Mouse (Mus musculus): ENCODE data around the gene Farp1. TPM values are rescaled to one million over a fixed set of nuclear protein-coding genes. Genes with fewer than 3 reads are reported as not detected.

The Farp1 gene
- polyA plus RNA-seq, 1 experiment: 29.2 TPM

GRCm38 (mm10) chr14:121097640-121098435 is 62.8 kb downstream of the Farp1 start:
- no peak for TF ChIP-seq CTCF (IDR thresholded peaks at IDR 0.05; ENCODE audit: low read depth, low read length)
- no peak for TF ChIP-seq POLR2A (IDR thresholded peaks at IDR 0.05; ENCODE audit: insufficient read depth, low read length)
- TF ChIP-seq EP300 (IDR thresholded peaks at IDR 0.05; ENCODE audit: insufficient read depth, low read depth, low read length): no peak
- H3K4me1 ChIP-seq (ENCODE audit: control insufficient read depth, insufficient read depth, low read length): peaks cover 1% of the 10 kb centered on the region

GRCm38 (mm10) chr14:121099120-121099519 is 64.1 kb downstream of the Farp1 start:
- Histone ChIP-seq H3K9ac (ENCODE audit: low read depth, poor library complexity, severe bottlenecking) (no peak overlapping the region), H3K4me1 (ENCODE audit: control insufficient read depth, insufficient read depth, low read length) (no peaks in the 10 kb centered on the region), H3K27ac (ENCODE audit: insufficient read depth, low read length) (no peak overlapping the region), H3K9me3 (replicated peaks; ENCODE audit: control insufficient read depth, insufficient read depth, low read length, poor library complexity, severe bottlenecking) (no peaks in the 10 kb centered on the region), H3K27me3 (ENCODE audit: control insufficient read depth, insufficient read depth, low read length, poor library complexity, severe bottlenecking) (no peaks in the 10 kb centered on the region), H3K36me3 (ENCODE audit: control insufficient read depth, insufficient read depth, low read length, poor library complexity, severe bottlenecking) (no peaks in the 10 kb centered on the region), H3K4me3 (ENCODE audit: low read depth, low read length) (no peak overlapping the region)
- TF ChIP-seq POLR2A (IDR thresholded peaks at IDR 0.05; ENCODE audit: insufficient read depth, low read length) (no peak), EP300 (IDR thresholded peaks at IDR 0.05; ENCODE audit: insufficient read depth, low read depth, low read length) (no peak)

More at GRCm38 (mm10) chr14:121097640-121098435, 62.8 kb downstream of the Farp1 start:
- no peak overlapping the region for H3K9ac ChIP-seq (ENCODE audit: low read depth, poor library complexity, severe bottlenecking)
- no peak overlapping the region for H3K27ac ChIP-seq (ENCODE audit: insufficient read depth, low read length)
- no peaks in the 10 kb centered on the region for H3K27me3 ChIP-seq (ENCODE audit: control insufficient read depth, insufficient read depth, low read length, poor library complexity, severe bottlenecking)
- H3K4me3 ChIP-seq (ENCODE audit: low read depth, low read length): no peak overlapping the region
- no peaks in the 10 kb centered on the region for H3K36me3 ChIP-seq (ENCODE audit: control insufficient read depth, insufficient read depth, low read length, poor library complexity, severe bottlenecking)
- no peaks in the 10 kb centered on the region for H3K9me3 ChIP-seq (replicated peaks; ENCODE audit: control insufficient read depth, insufficient read depth, low read length, poor library complexity, severe bottlenecking)

GRCm38 (mm10) chr14:121099876-121100275 is 64.9 kb downstream of the Farp1 start:
- peaks cover 3% of the 10 kb centered on the region for H3K4me1 ChIP-seq (ENCODE audit: control insufficient read depth, insufficient read depth, low read length)
- H3K9me3 ChIP-seq (replicated peaks; ENCODE audit: control insufficient read depth, insufficient read depth, low read length, poor library complexity, severe bottlenecking): no peaks in the 10 kb centered on the region
- H3K27me3 ChIP-seq (ENCODE audit: control insufficient read depth, insufficient read depth, low read length, poor library complexity, severe bottlenecking): no peaks in the 10 kb centered on the region
- H3K9ac ChIP-seq (ENCODE audit: low read depth, poor library complexity, severe bottlenecking): no peak overlapping the region
- H3K4me3 ChIP-seq (ENCODE audit: low read depth, low read length): no peak overlapping the region
- no peaks in the 10 kb centered on the region for H3K36me3 ChIP-seq (ENCODE audit: control insufficient read depth, insufficient read depth, low read length, poor library complexity, severe bottlenecking)
- no peak overlapping the region for H3K27ac ChIP-seq (ENCODE audit: insufficient read depth, low read length)
- TF ChIP-seq EP300 (IDR thresholded peaks at IDR 0.05; ENCODE audit: insufficient read depth, low read depth, low read length) (no peak), CTCF (IDR thresholded peaks at IDR 0.05; ENCODE audit: low read depth, low read length) (no peak), POLR2A (IDR thresholded peaks at IDR 0.05; ENCODE audit: insufficient read depth, low read length) (no peak)

- Histone ChIP-seq H3K36me3 (ENCODE audit: control insufficient read depth, insufficient read depth, low read length, poor library complexity, severe bottlenecking) (no peaks in the 10 kb centered on the region), H3K9me3 (replicated peaks; ENCODE audit: control insufficient read depth, insufficient read depth, low read length, poor library complexity, severe bottlenecking) (no peaks in the 10 kb centered on the region), H3K27me3 (ENCODE audit: control insufficient read depth, insufficient read depth, low read length, poor library complexity, severe bottlenecking) (no peaks in the 10 kb centered on the region), H3K9ac (ENCODE audit: low read depth, poor library complexity, severe bottlenecking) (no peak overlapping the region), H3K4me1 (ENCODE audit: control insufficient read depth, insufficient read depth, low read length) (peaks cover 4% of the 10 kb centered on the region), H3K27ac (ENCODE audit: insufficient read depth, low read length) (no peak overlapping the region), H3K4me3 (ENCODE audit: low read depth, low read length) (no peak overlapping the region)
- TF ChIP-seq EP300 (IDR thresholded peaks at IDR 0.05; ENCODE audit: insufficient read depth, low read depth, low read length): no peak
- TF ChIP-seq CTCF (IDR thresholded peaks at IDR 0.05; ENCODE audit: low read depth, low read length): no peak
- no peak for TF ChIP-seq POLR2A (IDR thresholded peaks at IDR 0.05; ENCODE audit: insufficient read depth, low read length)
Measured at GRCm38 (mm10) chr14:121100829-121101228, 65.8 kb downstream of the Farp1 start.

- no peak overlapping the region for H3K27ac ChIP-seq (ENCODE audit: insufficient read depth, low read length)
- no peaks in the 10 kb centered on the region for H3K36me3 ChIP-seq (ENCODE audit: control insufficient read depth, insufficient read depth, low read length, poor library complexity, severe bottlenecking)
- H3K9me3 ChIP-seq (replicated peaks; ENCODE audit: control insufficient read depth, insufficient read depth, low read length, poor library complexity, severe bottlenecking): no peaks in the 10 kb centered on the region
- no peaks in the 10 kb centered on the region for H3K27me3 ChIP-seq (ENCODE audit: control insufficient read depth, insufficient read depth, low read length, poor library complexity, severe bottlenecking)
- peaks cover 5% of the 10 kb centered on the region for H3K4me1 ChIP-seq (ENCODE audit: control insufficient read depth, insufficient read depth, low read length)
- no peak overlapping the region for H3K4me3 ChIP-seq (ENCODE audit: low read depth, low read length)
- no peak for TF ChIP-seq POLR2A (IDR thresholded peaks at IDR 0.05; ENCODE audit: insufficient read depth, low read length)
- TF ChIP-seq EP300 (IDR thresholded peaks at IDR 0.05; ENCODE audit: insufficient read depth, low read depth, low read length): no peak
- TF ChIP-seq CTCF (IDR thresholded peaks at IDR 0.05; ENCODE audit: low read depth, low read length): no peak
- H3K9ac ChIP-seq (ENCODE audit: low read depth, poor library complexity, severe bottlenecking): no peak overlapping the region
Measured at GRCm38 (mm10) chr14:121101531-121101930, 66.5 kb downstream of the Farp1 start.

- Histone ChIP-seq H3K9ac (ENCODE audit: low read depth, poor library complexity, severe bottlenecking) (no peak overlapping the region), H3K36me3 (ENCODE audit: control insufficient read depth, insufficient read depth, low read length, poor library complexity, severe bottlenecking) (no peaks in the 10 kb centered on the region), H3K9me3 (replicated peaks; ENCODE audit: control insufficient read depth, insufficient read depth, low read length, poor library complexity, severe bottlenecking) (no peaks in the 10 kb centered on the region), H3K4me3 (ENCODE audit: low read depth, low read length) (no peak overlapping the region), H3K27me3 (ENCODE audit: control insufficient read depth, insufficient read depth, low read length, poor library complexity, severe bottlenecking) (no peaks in the 10 kb centered on the region), H3K4me1 (ENCODE audit: control insufficient read depth, insufficient read depth, low read length) (peaks cover 10% of the 10 kb centered on the region), H3K27ac (ENCODE audit: insufficient read depth, low read length) (no peak overlapping the region)
- TF ChIP-seq POLR2A (IDR thresholded peaks at IDR 0.05; ENCODE audit: insufficient read depth, low read length) (no peak), CTCF (IDR thresholded peaks at IDR 0.05; ENCODE audit: low read depth, low read length) (no peak), EP300 (IDR thresholded peaks at IDR 0.05; ENCODE audit: insufficient read depth, low read depth, low read length) (no peak)
Measured at GRCm38 (mm10) chr14:121102599-121102998, 67.6 kb downstream of the Farp1 start.
